Mouse (Mus musculus) testis, adult 2 months (tissue): ENCODE measurements around the gene Gm21987. TPM values are rescaled to one million over a fixed set of nuclear protein-coding genes. Genes with fewer than 3 reads are reported as not detected.

Experiments
- H3K27ac ChIP-seq: fragments of 200-500 bp; 2 replicates; pipeline ENCODE4 v1.5.1; 2012; ENCODE audit warnings: low read depth, low read length; ENCODE audit not compliant: control insufficient read depth, insufficient read depth
- H3K27me3 ChIP-seq: fragments of 200-500 bp; 2 replicates; pipeline ENCODE4 v1.6.1; 2012; ENCODE audit warnings: mild to moderate bottlenecking, low read length, moderate library complexity; ENCODE audit not compliant: control insufficient read depth, insufficient read depth
- H3K36me3 ChIP-seq: fragments of 200-500 bp; 2 replicates; pipeline ENCODE4 v1.6.1; 2012; ENCODE audit warnings: mild to moderate bottlenecking, low read length; ENCODE audit not compliant: control insufficient read depth, insufficient read depth
- H3K4me1 ChIP-seq: fragments of 200-500 bp; 2 replicates; pipeline ENCODE4 v1.6.1; 2012; ENCODE audit warnings: low read length; ENCODE audit not compliant: control insufficient read depth, insufficient read depth
- H3K4me3 ChIP-seq: fragments of 200-500 bp; 2 replicates; pipeline ENCODE4 v1.5.1; 2012; ENCODE audit warnings: low read depth, mild to moderate bottlenecking, low read length, moderate library complexity, mixed read lengths; ENCODE audit not compliant: control insufficient read depth
- CTCF ChIP-seq: fragments of 200-500 bp; IDR thresholded peaks from 2 replicates; pipeline ENCODE4 v1.5.1; 2012; ENCODE audit warnings: low read depth, mild to moderate bottlenecking, inconsistent platforms, low read length, moderate library complexity; ENCODE audit not compliant: control insufficient read depth, insufficient read depth, insufficient replicate concordance
- POLR2A ChIP-seq: fragments of 200-500 bp; IDR thresholded peaks from 2 replicates; pipeline ENCODE4 v1.6.1; 2012; ENCODE audit warnings: low read depth, mild to moderate bottlenecking, inconsistent platforms, low read length, moderate library complexity; ENCODE audit not compliant: control insufficient read depth
- polyA plus RNA-seq: library from polyadenylated mRNA; depleted of rRNA; stranded (reverse); fragments of >200 nt; gene quantifications from 2 replicates; pipeline ENCODE4 v1.2.3, GENCODE M21; 2012

The Gm21987 gene
- polyA plus RNA-seq, 1 experiment, result not detected

- TF ChIP-seq POLR2A (no peak), CTCF (no peak)
- H3K27ac ChIP-seq, result no peak overlapping the region
- no peaks in the 10 kb centered on the region for H3K27me3 ChIP-seq
- peaks cover 10% of the 10 kb centered on the region for H3K4me1 ChIP-seq
- no peak overlapping the region for H3K4me3 ChIP-seq
- no peaks in the 10 kb centered on the region for H3K36me3 ChIP-seq
Observed at GRCm38 (mm10) chr16:38360317-38360716, 13.5 kb downstream of the Gm21987 start.

GRCm38 (mm10) chr16:38361933-38362332, 15.1 kb downstream of the Gm21987 start, which contains the start of gene Popdc2:
Gene Popdc2, plus strand, starts transcription at chr16:38362209.
- peaks cover 10% of the 10 kb centered on the region for H3K4me1 ChIP-seq
- H3K4me3 ChIP-seq, result peak within 1 kb of the TSS; percentile 32
- H3K27me3 ChIP-seq, result no peaks in the 10 kb centered on the region
- TF ChIP-seq POLR2A (no peak), CTCF (no peak)
- H3K27ac ChIP-seq, result no peak within 1 kb of the TSS
- H3K36me3 ChIP-seq, result no peaks in the 10 kb centered on the region

GRCm38 (mm10) chr16:38362493-38363255, 15.8 kb downstream of the Gm21987 start:
- TF ChIP-seq CTCF, result no peak
- TF ChIP-seq POLR2A, result no peak
- Histone ChIP-seq H3K36me3 (no peaks in the 10 kb centered on the region), H3K27ac (no peak overlapping the region), H3K4me3 (peak overlapping the region; percentile 32), H3K4me1 (peaks cover 10% of the 10 kb centered on the region), H3K27me3 (no peaks in the 10 kb centered on the region)

- H3K27me3 ChIP-seq, result no peaks in the 10 kb centered on the region
- TF ChIP-seq POLR2A (no peak), CTCF (no peak)
- no peaks in the 10 kb centered on the region for H3K36me3 ChIP-seq
Observed at GRCm38 (mm10) chr16:38363256-38363595, 16.4 kb downstream of the Gm21987 start.

GRCm38 (mm10) chr16:38363657-38364056, 16.8 kb downstream of the Gm21987 start:
- Histone ChIP-seq H3K27me3 (no peaks in the 10 kb centered on the region), H3K36me3 (no peaks in the 10 kb centered on the region), H3K27ac (no peak overlapping the region), H3K4me1 (peaks cover 10% of the 10 kb centered on the region), H3K4me3 (no peak overlapping the region)
- no peak for TF ChIP-seq CTCF
- no peak for TF ChIP-seq POLR2A

More at GRCm38 (mm10) chr16:38363256-38363595, 16.4 kb downstream of the Gm21987 start:
- Histone ChIP-seq H3K27ac (no peak overlapping the region), H3K4me3 (no peak overlapping the region), H3K4me1 (peaks cover 10% of the 10 kb centered on the region)

- H3K27me3 ChIP-seq, result no peaks in the 10 kb centered on the region
Observed at GRCm38 (mm10) chr16:38365390-38365789, 18.6 kb downstream of the Gm21987 start.

GRCm38 (mm10) chr16:38366231-38366630, 19.4 kb downstream of the Gm21987 start:
- no peaks in the 10 kb centered on the region for H3K27me3 ChIP-seq
- TF ChIP-seq POLR2A (no peak), CTCF (no peak)
- no peak overlapping the region for H3K27ac ChIP-seq
- H3K36me3 ChIP-seq, result no peaks in the 10 kb centered on the region
- H3K4me3 ChIP-seq, result no peak overlapping the region
- H3K4me1 ChIP-seq, result peaks cover 10% of the 10 kb centered on the region

More at GRCm38 (mm10) chr16:38365390-38365789, 18.6 kb downstream of the Gm21987 start:
- Histone ChIP-seq H3K4me1 (peaks cover 10% of the 10 kb centered on the region), H3K27ac (no peak overlapping the region), H3K4me3 (no peak overlapping the region), H3K36me3 (no peaks in the 10 kb centered on the region)
- TF ChIP-seq POLR2A (no peak), CTCF (no peak)
